Mouse (Mus musculus) Muller cell, postnatal 12 days (primary cell): ENCODE measurements at regions not wholly inside any gene's neighbourhood (a gene's known extent, or its start where the extent isn't known, plus 50 kb on each side); places are given as distances from the start of the nearest gene placed in this dataset.

Source experiments
- DNase-seq: peaks from one replicate; pipeline ENCODE4 v3.0.0-alpha.2; 2015; ENCODE audit errors: inconsistent ontology term

DNA sequence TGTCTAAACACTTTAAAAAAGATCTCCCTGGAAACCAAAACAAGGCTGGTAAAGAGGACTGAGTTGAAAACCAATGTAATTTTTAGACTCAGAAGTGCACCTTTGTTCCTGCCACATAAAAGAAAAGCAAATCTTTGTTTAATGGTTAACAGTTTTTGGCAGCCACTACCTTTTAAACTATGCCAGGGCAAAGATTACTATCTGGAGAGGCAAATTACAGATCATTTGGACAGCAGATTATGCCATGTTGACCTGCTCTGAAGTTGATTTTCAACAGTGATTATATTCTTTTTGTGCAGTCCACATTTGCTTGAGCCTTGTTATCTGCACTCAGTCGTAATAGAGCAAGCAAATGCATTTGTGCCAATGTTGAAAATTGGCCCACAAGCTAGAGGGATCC is 76.4 kb upstream of the Mid1 start:
- DNase-seq = peak; percentile 39
